10 mouse cellular contexts compared by ENCODE assay signal in genomic region chr6:94684844-94685557, GRCm38 (mm10). TPM values are rescaled to one million over a fixed set of nuclear protein-coding genes. Genes with fewer than 3 reads are reported as not detected.
DNase-seq lines count a peak whose midpoint lies in the region; ATAC-seq lines count a peak whose summit lies in the region.
"Had no signal": no experiment of that assay in that cellular context is flagged by ENCODE, and none has a peak within 500 bp of the region (broad histone marks: within the 10 kb centered on the region; RNA-seq: fewer than 3 reads in every experiment).

No protein-coding gene starts in this region.

- no peak overlapping the region for H3K4me3 ChIP-seq in heart, embryonic 11.5 days (ENCODE audit: low read depth, low read length)
- H3K4me3 ChIP-seq in limb, embryonic 13.5 days: no peak overlapping the region
- no peak overlapping the region for H3K4me3 ChIP-seq in midbrain, embryonic 11.5 days (ENCODE audit: low read depth, low read length)
- H3K4me3 ChIP-seq: neural tube, embryonic 13.5 days had no signal

- 24% methylated on average over 13 of the region's 13 CpGs for WGBS in heart, embryonic 11.5 days (ENCODE audit: insufficient replicate concordance)
- WGBS in limb, embryonic 13.5 days: 45% methylated on average over 13 of the region's 13 CpGs
- 56% methylated on average over 13 of the region's 13 CpGs for WGBS in midbrain, embryonic 11.5 days

- no peaks in the 10 kb centered on the region for H3K36me3 ChIP-seq in heart, embryonic 11.5 days (ENCODE audit: control insufficient read depth, insufficient read depth, low read length)
- H3K36me3 ChIP-seq in limb, embryonic 13.5 days: no peaks in the 10 kb centered on the region
- no peaks in the 10 kb centered on the region for H3K36me3 ChIP-seq in midbrain, embryonic 11.5 days (ENCODE audit: control insufficient read depth, insufficient read depth, low read length)
- H3K36me3 ChIP-seq: neural tube, embryonic 13.5 days had no signal

- peaks cover 54% of the 10 kb centered on the region for H3K4me1 ChIP-seq in heart, embryonic 11.5 days (ENCODE audit: control insufficient read depth, insufficient read depth, low read length)
- peaks cover 88% of the 10 kb centered on the region for H3K4me1 ChIP-seq in limb, embryonic 13.5 days
- peaks cover 10% of the 10 kb centered on the region for H3K4me1 ChIP-seq in midbrain, embryonic 11.5 days (ENCODE audit: control insufficient read depth, insufficient read depth, low read length)

- H3K9me3 ChIP-seq in heart, embryonic 11.5 days (replicated peaks; ENCODE audit: control insufficient read depth, low read length): no peaks in the 10 kb centered on the region
- no peaks in the 10 kb centered on the region for H3K9me3 ChIP-seq in limb, embryonic 13.5 days
- H3K9me3 ChIP-seq in midbrain, embryonic 11.5 days (ENCODE audit: control insufficient read depth, low read length): no peaks in the 10 kb centered on the region
- H3K9me3 ChIP-seq: neural tube, embryonic 13.5 days had no signal

- peak overlapping the region; percentile 36 for H3K4me2 ChIP-seq in heart, embryonic 11.5 days
- H3K4me2 ChIP-seq in limb, embryonic 13.5 days (replicated peaks): 0 out of 2 replicates have a peak overlapping the region, but pooled peaks have one; percentile 11
- H3K4me2 ChIP-seq in midbrain, embryonic 11.5 days: no peak overlapping the region
- H3K4me2 ChIP-seq: neural tube, embryonic 13.5 days had no signal

- 0 out of 2 replicates have a peak, but pooled peaks have one; percentile 56 for ATAC-seq in heart, embryonic 11.5 days (replicated peaks; ENCODE audit: insufficient number of reproducible peaks, low FRiP score, low TSS enrichment)
- ATAC-seq in limb, embryonic 13.5 days (ENCODE audit: low FRiP score, low read depth): no peak
- ATAC-seq in midbrain, embryonic 11.5 days (ENCODE audit: low FRiP score): no peak

- intact Hi-C loops in heart, postnatal 25 days (cut with DNase I): no loop called here

- DNase-seq in heart, adult 8-10 months (ENCODE audit: low spot score): peak; percentile 40
- DNase-seq in heart, postnatal 25 days (ENCODE audit: low spot score): no peak
- peak; percentile 46 for DNase-seq in NIH3T3 (ENCODE audit: low read depth)
- DNase-seq in layer of hippocampus, adult 9-11 months: no peak
- DNase-seq in midbrain, embryonic 11.5 days (ENCODE audit: low spot score, missing footprints): no peak
- DNase-seq in adrenal gland, adult 2 months: no peak

- H3K9ac ChIP-seq in heart, embryonic 11.5 days (ENCODE audit: low read depth, low read length): 0 out of 2 replicates have a peak overlapping the region, but pooled peaks have one; percentile 30
- no peak overlapping the region for H3K9ac ChIP-seq in limb, embryonic 13.5 days
- no peak overlapping the region for H3K9ac ChIP-seq in midbrain, embryonic 11.5 days (ENCODE audit: low read length)
- H3K9ac ChIP-seq: liver, embryonic 14.5 days; neural tube, embryonic 13.5 days had no signal

- no peaks in the 10 kb centered on the region for H3K27me3 ChIP-seq in heart, embryonic 11.5 days (ENCODE audit: control insufficient read depth, insufficient read depth, low read length)
- H3K27me3 ChIP-seq in limb, embryonic 13.5 days: no peaks in the 10 kb centered on the region
- H3K27me3 ChIP-seq in midbrain, embryonic 11.5 days (ENCODE audit: control insufficient read depth, insufficient read depth, low read length): no peaks in the 10 kb centered on the region
- H3K27me3 ChIP-seq: neural tube, embryonic 13.5 days had no signal

- H3K27ac ChIP-seq in heart, embryonic 11.5 days (ENCODE audit: low read depth, low read length): 0 out of 2 replicates have a peak overlapping the region, but pooled peaks have one; percentile 7
- H3K27ac ChIP-seq in limb, embryonic 13.5 days: no peak overlapping the region
- no peak overlapping the region for H3K27ac ChIP-seq in midbrain, embryonic 11.5 days (ENCODE audit: low read depth, low read length)
- H3K27ac ChIP-seq: liver, embryonic 14.5 days; neural tube, embryonic 13.5 days had no signal

RNA-seq across cellular contexts. Expression of gene Lrig1, which starts 15.0 kb away (rescaled TPM):
- 10 to 100 TPM; 27.0 to 36.3 (median 32.2) TPM for total RNA-seq in heart, adult 8-10 months (2022)
- total RNA-seq in heart, postnatal 25 days (2021): 10 to 100 TPM; 35.3 to 35.9 TPM
- 10.9 and 11.8 TPM in 2 replicates for polyA plus RNA-seq in heart, embryonic 11.5 days (2014; fragmentation: Nextera tagmentation; extraction: Ambion mirVana)
- polyA plus RNA-seq in limb, embryonic 13.5 days (2015; fragmentation: Nextera tagmentation; extraction: Ambion mirVana): 19.0 and 23.5 TPM in 2 replicates
- 15.9 and 17.4 TPM in 2 replicates for polyA plus RNA-seq in midbrain, embryonic 11.5 days (2014; fragmentation: Nextera tagmentation; extraction: Ambion mirVana)
- total RNA-seq in adrenal gland, adult 2 months (2021): 10 to 100 TPM in 1 of 2 experiments, 1 to 10 TPM in 1; 7.7 to 17.6 TPM
- polyA plus RNA-seq in adrenal gland, adult 2 months (2012; rRNA removed): 11.0 and 12.4 TPM in 2 replicates

Comparison
In these comparisons a context has a peak if more than half of its experiments do, and no peak if none do; other contexts are left out.
1. DNase-seq: peak in heart, adult 8-10 months (single experiment) and NIH3T3 (single experiment); none in heart, postnatal 25 days (single experiment), layer of hippocampus, adult 9-11 months (single experiment), midbrain, embryonic 11.5 days (single experiment) and adrenal gland, adult 2 months (single experiment).